Mouse (Mus musculus): ENCODE measurements at regions not wholly inside any gene's neighbourhood (a gene's known extent, or its start where the extent isn't known, plus 50 kb on each side); places are given as distances from the start of the nearest gene placed in this dataset.

DNA sequence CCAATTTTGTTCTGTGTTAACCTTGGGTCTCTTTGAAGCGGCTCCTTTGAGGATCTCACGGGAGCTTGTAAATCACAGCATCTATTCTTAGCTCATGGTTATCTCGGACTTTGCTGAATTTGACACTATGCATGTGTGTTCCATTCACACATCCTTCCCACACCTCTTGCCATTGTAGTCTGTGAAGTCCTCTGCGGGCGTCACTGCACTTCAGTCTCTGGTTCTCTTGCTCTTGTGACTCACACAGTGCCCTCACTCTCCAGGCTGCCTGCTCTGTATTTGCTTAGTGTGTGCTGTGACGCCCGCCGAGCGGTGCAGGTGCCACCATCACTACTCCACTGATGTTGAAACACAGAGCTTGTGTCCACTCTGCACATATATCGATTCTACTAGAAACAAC is 1271.2 kb downstream of the Synb start:
- H3K27ac ChIP-seq, result no peak overlapping the region
- intact Hi-C loops (cut with DNase I), result no loop called here
- DNase-seq, result no peak
- TF ChIP-seq CTCF (IDR thresholded peaks at IDR 0.05), result no peak
- no peak overlapping the region for H3K4me3 ChIP-seq

DNA sequence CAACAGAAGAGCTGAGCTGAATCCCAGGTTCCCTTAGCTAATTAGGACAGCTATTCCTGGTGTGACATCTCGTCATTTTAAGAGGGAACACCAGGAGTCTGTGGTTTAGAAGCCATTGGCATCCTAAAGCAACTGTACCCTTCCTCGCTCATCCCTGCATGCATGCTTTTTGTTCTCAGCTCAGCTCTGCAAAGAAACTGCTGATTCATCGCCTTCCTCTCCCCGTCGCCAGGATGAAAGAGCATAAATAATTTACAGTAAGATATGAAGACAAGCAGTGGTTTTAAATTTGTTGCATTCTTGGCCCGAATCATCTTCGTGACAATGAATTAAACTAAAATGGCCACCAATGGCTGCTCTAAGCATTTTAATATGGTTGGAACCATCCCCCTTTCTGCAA is 1272.9 kb downstream of the Synb start:
- intact Hi-C loops (cut with DNase I), result no loop called here
- H3K27ac ChIP-seq, result no peak overlapping the region
- DNase-seq, result no peak
- H3K4me3 ChIP-seq, result no peak overlapping the region
- TF ChIP-seq CTCF (IDR thresholded peaks at IDR 0.05), result no peak

DNA sequence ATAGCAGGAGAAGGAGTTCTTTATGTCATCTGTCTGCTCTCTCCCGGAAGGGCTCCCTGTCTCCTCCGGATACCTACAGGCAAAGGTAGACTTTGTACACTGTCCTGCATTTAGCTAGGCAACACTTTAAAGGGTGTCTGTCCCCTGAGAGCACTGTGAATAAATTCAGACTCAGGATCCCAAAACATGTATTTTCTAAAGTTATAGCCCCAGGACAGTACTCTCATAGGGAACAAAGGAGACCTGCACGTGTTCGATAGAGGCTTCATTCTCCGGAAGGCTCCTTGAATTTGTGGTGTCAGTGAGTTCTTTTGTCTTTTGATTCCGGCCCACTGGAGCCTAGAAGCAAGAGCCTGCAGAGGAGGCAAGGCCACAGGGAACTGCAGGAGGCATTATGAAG is 1273.3 kb downstream of the Synb start:
- intact Hi-C loops (cut with DNase I), result no loop called here
- no peak overlapping the region for H3K4me3 ChIP-seq
- TF ChIP-seq CTCF (IDR thresholded peaks at IDR 0.05), result no peak
- H3K27ac ChIP-seq, result no peak overlapping the region
- DNase-seq, result no peak

- Histone ChIP-seq H3K27ac (no peak overlapping the region), H3K4me3 (no peak overlapping the region)
- no peak for TF ChIP-seq CTCF (IDR thresholded peaks at IDR 0.05)
- DNase-seq, result no peak
- intact Hi-C loops (cut with DNase I), result no loop called here
Observed at GRCm38 (mm10) chr14:68018686-68019085, 1275.4 kb downstream of the Synb start.

DNA sequence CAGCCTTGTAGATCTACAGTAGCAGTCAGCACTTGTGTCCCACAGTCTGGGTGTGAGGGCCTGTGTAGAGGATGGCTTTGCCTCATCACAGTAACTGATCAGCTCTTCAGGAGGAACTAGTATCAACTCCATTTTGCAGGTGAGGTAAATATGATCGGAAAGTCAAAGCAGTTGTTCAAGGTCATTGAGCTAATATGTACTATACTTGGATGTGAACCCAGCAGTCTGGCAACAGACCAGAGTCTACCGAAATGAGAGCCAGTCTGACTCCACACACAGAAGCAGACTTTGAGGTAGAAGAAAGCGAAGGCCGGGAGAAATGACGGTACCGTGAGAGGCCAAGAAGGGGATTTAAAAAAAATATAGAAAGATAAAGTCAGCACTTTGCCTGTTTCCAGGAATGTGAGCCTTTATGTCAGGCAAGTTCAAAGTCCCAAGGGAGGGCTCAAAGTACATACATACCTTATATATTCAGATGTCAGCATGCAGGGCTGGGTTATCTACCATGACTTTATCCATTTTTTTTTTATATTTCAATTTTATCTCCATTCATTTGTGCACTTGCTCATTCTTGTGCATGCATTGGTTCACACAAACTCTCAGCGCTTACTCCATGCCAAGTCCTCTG is 1297.2 kb downstream of the Synb start:
- H3K27ac ChIP-seq, result no peak overlapping the region
- no peak overlapping the region for H3K4me3 ChIP-seq
- no peak for DNase-seq
- no peak for TF ChIP-seq CTCF (IDR thresholded peaks at IDR 0.05)
- intact Hi-C loops (cut with DNase I), result no loop called here

- intact Hi-C loops (cut with DNase I), result loop anchor here (1.0 kb wide), 1 partner anchor 158 kb away; no protein-coding TSS in a partner anchor
- no peak for TF ChIP-seq CTCF (IDR thresholded peaks at IDR 0.05)
- H3K27ac ChIP-seq, result no peak overlapping the region
- no peak for DNase-seq
- no peak overlapping the region for H3K4me3 ChIP-seq
Observed at GRCm38 (mm10) chr14:67993611-67994051, 1300.5 kb downstream of the Synb start.

DNA sequence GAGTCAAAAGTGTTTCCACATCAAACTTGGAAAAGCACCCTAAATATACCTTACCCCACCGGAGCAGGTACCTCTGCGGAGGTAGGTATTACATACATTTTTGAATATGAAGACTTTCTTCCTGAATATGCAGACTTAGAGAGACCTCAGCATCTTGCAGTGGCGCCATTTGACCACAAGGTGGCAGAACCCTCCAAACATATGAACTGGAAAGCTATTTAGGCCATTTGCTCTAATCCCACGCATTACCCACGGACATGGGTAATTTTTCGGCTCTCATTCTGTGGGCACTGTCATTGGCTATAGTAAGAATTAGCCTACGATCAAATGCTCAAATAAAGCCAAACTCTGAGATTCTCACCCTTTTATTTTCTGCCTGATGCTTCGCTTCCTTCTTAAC is 1301.0 kb downstream of the Synb start:
- DNase-seq, result peak; percentile 37
- Histone ChIP-seq H3K27ac (no peak overlapping the region), H3K4me3 (no peak overlapping the region)
- TF ChIP-seq CTCF (IDR thresholded peaks at IDR 0.05), result peak; percentile 88
- intact Hi-C loops (cut with DNase I), result loop anchor here (1.0 kb wide), 1 partner anchor 158 kb away; no protein-coding TSS in a partner anchor

DNA sequence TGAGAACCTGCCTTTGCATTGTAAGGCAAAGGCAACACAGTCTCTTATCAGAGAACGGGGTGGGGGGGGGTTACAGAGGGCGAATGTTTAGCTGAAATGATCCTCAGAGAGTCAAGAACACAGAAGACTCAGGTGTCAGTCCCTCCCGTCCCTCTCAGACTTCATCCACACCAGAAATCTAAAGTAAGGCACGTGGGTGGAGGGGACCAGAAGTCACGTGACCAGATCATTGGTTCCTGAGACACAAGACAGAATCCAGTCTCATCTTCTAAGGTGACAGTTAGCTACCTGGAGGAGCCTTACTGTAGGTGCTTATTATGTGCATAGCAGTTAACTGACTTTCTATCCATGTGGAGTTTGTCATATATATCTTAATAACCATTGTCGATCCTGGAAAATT is 1302.0 kb downstream of the Synb start:
- DNase-seq, result no peak
- no peak for TF ChIP-seq CTCF (IDR thresholded peaks at IDR 0.05)
- no peak overlapping the region for H3K4me3 ChIP-seq
- H3K27ac ChIP-seq, result no peak overlapping the region
- intact Hi-C loops (cut with DNase I), result no loop called here

GRCm38 (mm10) chr14:67990271-67990670 is 1303.8 kb downstream of the Synb start:
- Histone ChIP-seq H3K4me3 (no peak overlapping the region), H3K27ac (no peak overlapping the region)
- no peak for DNase-seq
- no peak for TF ChIP-seq CTCF (IDR thresholded peaks at IDR 0.05)
- intact Hi-C loops (cut with DNase I), result no loop called here
